Mouse (Mus musculus) c-Kit-positive CD71-positive TER-119-negative erythroid progenitor cells, embryonic 14.5 days (primary cell): ENCODE results near the gene Dgat2l6.

Experiments
- DNase-seq: peaks from one replicate; pipeline ENCODE4 v3.0.0-alpha.2; 2013; ENCODE audit warnings: low read depth

Dgat2l6 gene

GRCm38 (mm10) chrX:100524471-100524870 lies at the start of gene Dgat2l6:
Gene Dgat2l6, plus strand, starts transcription at chrX:100524838.
- no peak for DNase-seq

- DNase-seq, result no peak
These were observed 48.9 kb upstream of the Dgat2l6 start for GRCm38 (mm10) chrX:100475569-100476223.

GRCm38 (mm10) chrX:100480317-100480716 lies 44.3 kb upstream of the Dgat2l6 start:
- no peak for DNase-seq

GRCm38 (mm10) chrX:100493500-100494067 lies 31.1 kb upstream of the Dgat2l6 start:
- no peak for DNase-seq

GRCm38 (mm10) chrX:100494068-100494978 lies 30.3 kb upstream of the Dgat2l6 start, which contains the start of gene Igbp1:
Gene Igbp1, plus strand, starts transcription at chrX:100494291.
- peak; percentile 63 for DNase-seq

GRCm38 (mm10) chrX:100504175-100504851 lies 20.3 kb upstream of the Dgat2l6 start:
- DNase-seq, result no peak

GRCm38 (mm10) chrX:100508164-100508563 lies 16.5 kb upstream of the Dgat2l6 start:
- DNase-seq, result no peak

GRCm38 (mm10) chrX:100509921-100510320 lies 14.7 kb upstream of the Dgat2l6 start:
- no peak for DNase-seq

- no peak for DNase-seq
These were observed 8.0 kb upstream of the Dgat2l6 start for GRCm38 (mm10) chrX:100516683-100517082.

GRCm38 (mm10) chrX:100517626-100518025 lies 7.0 kb upstream of the Dgat2l6 start:
- DNase-seq, result no peak

- DNase-seq, result no peak
These were observed 6.1 kb upstream of the Dgat2l6 start for GRCm38 (mm10) chrX:100518532-100518931.

- no peak for DNase-seq
These were observed 31.4 kb downstream of the Dgat2l6 start for GRCm38 (mm10) chrX:100556026-100556425.

GRCm38 (mm10) chrX:100565696-100566095 lies 41.1 kb downstream of the Dgat2l6 start:
- DNase-seq, result no peak

- no peak for DNase-seq
These were observed 47.3 kb downstream of the Dgat2l6 start, which contains the start of gene Awat1 for GRCm38 (mm10) chrX:100571951-100572350. Gene Awat1, plus strand, starts transcription at chrX:100572251.

- no peak for DNase-seq
These were observed 70.2 kb downstream of the Dgat2l6 start, which contains the start of gene P2ry4 for GRCm38 (mm10) chrX:100594791-100595190. Gene P2ry4, minus strand, starts transcription at chrX:100594869.
